Mouse (Mus musculus): ENCODE data around the gene Adam19. TPM values are rescaled to one million over a fixed set of nuclear protein-coding genes. Genes with fewer than 3 reads are reported as not detected.

Gene Adam19
- polyA plus RNA-seq, 1 experiment from 2014 or later = 26.8 TPM

DNA sequence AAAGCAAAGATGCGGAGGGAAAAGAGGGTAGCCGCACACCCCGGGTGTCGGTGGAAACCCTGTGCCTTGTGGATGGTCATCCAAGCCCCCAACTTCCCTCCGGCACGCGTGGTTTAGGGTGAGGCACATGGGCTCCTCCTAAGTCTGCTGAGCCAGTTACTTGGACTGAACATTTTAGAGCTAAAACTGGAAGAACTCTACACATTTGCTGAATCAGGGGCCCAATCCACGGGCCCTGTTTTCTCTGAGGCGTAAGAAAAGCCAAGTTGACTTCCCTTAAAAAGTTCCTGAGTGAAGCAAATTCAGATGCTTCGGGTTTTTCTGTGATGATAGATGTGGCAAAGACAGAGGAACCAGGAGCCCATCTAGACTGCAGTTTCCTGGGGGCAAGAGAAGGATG is 64.3 kb downstream of the Adam19 start:
- Histone ChIP-seq H3K4me1 (ENCODE audit: control insufficient read depth, insufficient read depth, low read length) (peaks cover 7% of the 10 kb centered on the region; the same call in 1 of the 2 replicates), H3K9ac (replicated peaks; ENCODE audit: low read depth, low read length) (no peak overlapping the region), H3K4me2 (replicated peaks; ENCODE audit: low read depth, low read length) (no peak overlapping the region), H3K27ac (ENCODE audit: low read length) (no peak overlapping the region), H3K4me3 (ENCODE audit: low read depth, low read length) (no peak overlapping the region), H3K36me3 (ENCODE audit: control insufficient read depth, insufficient read depth, low read length) (peaks cover 29% of the 10 kb centered on the region), H3K27me3 (ENCODE audit: control insufficient read depth, insufficient read depth, low read length) (no peaks in the 10 kb centered on the region), H3K9me3 (ENCODE audit: control insufficient read depth, low read depth, low read length) (no peaks in the 10 kb centered on the region)
- WGBS = 89% methylated on average over 10 of the region's 10 CpGs
- ATAC-seq (ENCODE audit: insufficient number of reproducible peaks, insufficient read depth, low FRiP score, low read depth) = no peak

DNA sequence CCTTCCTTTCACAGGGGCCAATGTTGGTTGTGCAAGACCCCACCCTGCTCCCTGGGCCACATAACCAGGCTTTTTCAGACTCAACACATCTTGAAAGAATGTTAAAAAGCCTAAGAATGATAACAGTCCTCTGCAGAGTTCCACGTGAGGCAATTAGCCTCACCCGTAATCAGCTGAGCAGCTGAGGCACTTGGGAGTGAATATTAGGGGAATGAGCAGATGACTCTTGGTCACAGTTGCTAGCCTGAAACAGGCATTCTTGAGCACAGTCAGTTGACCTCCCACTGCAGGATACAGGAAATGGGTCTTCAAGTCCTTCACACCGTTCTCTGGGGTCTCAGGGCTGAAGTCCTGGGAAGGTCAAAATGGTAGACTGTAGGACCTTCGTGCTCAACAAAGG is 65.9 kb downstream of the Adam19 start:
- H3K9ac ChIP-seq (replicated peaks; ENCODE audit: low read depth, low read length) = no peak overlapping the region
- 75% methylated on average over 4 of the region's 4 CpGs for WGBS
- ATAC-seq (ENCODE audit: insufficient number of reproducible peaks, insufficient read depth, low FRiP score, low read depth) = no peak
- H3K4me3 ChIP-seq (ENCODE audit: low read depth, low read length) = no peak overlapping the region
- H3K27ac ChIP-seq (ENCODE audit: low read length) = no peak overlapping the region
- H3K4me1 ChIP-seq (ENCODE audit: control insufficient read depth, insufficient read depth, low read length) = no peaks in the 10 kb centered on the region
- H3K27me3 ChIP-seq (ENCODE audit: control insufficient read depth, insufficient read depth, low read length) = no peaks in the 10 kb centered on the region
- no peaks in the 10 kb centered on the region for H3K9me3 ChIP-seq (ENCODE audit: control insufficient read depth, low read depth, low read length)
- no peak overlapping the region for H3K4me2 ChIP-seq (replicated peaks; ENCODE audit: low read depth, low read length)
- H3K36me3 ChIP-seq (ENCODE audit: control insufficient read depth, insufficient read depth, low read length) = peaks cover 29% of the 10 kb centered on the region

DNA sequence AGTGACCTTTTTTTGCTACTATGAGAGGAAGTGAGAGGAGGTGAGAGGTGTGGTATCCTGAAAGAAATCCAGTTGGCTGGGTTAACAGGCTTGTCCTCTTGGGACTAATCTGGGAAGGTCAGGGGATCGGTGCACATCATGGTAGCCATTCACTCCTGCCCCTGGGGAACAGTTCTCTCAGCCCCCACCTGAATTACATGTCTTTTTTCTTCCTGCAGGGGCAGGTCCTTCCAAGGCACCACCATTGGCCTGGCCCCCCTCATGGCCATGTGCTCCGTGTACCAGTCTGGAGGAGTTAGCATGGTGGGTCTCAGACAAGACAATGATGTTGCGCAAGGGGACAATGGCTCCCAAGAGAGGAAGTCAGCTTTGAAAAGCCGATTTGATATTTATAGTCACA is 67.1 kb downstream of the Adam19 start:
- Histone ChIP-seq H3K4me1 (ENCODE audit: control insufficient read depth, insufficient read depth, low read length) (no peaks in the 10 kb centered on the region), H3K27ac (ENCODE audit: low read length) (no peak overlapping the region), H3K27me3 (ENCODE audit: control insufficient read depth, insufficient read depth, low read length) (no peaks in the 10 kb centered on the region), H3K9ac (replicated peaks; ENCODE audit: low read depth, low read length) (no peak overlapping the region), H3K36me3 (ENCODE audit: control insufficient read depth, insufficient read depth, low read length) (peaks cover 34% of the 10 kb centered on the region), H3K4me3 (ENCODE audit: low read depth, low read length) (no peak overlapping the region), H3K9me3 (ENCODE audit: control insufficient read depth, low read depth, low read length) (no peaks in the 10 kb centered on the region), H3K4me2 (replicated peaks; ENCODE audit: low read depth, low read length) (no peak overlapping the region)
- WGBS = 86% methylated on average over 4 of the region's 4 CpGs
- ATAC-seq (ENCODE audit: insufficient number of reproducible peaks, insufficient read depth, low FRiP score, low read depth) = no peak

DNA sequence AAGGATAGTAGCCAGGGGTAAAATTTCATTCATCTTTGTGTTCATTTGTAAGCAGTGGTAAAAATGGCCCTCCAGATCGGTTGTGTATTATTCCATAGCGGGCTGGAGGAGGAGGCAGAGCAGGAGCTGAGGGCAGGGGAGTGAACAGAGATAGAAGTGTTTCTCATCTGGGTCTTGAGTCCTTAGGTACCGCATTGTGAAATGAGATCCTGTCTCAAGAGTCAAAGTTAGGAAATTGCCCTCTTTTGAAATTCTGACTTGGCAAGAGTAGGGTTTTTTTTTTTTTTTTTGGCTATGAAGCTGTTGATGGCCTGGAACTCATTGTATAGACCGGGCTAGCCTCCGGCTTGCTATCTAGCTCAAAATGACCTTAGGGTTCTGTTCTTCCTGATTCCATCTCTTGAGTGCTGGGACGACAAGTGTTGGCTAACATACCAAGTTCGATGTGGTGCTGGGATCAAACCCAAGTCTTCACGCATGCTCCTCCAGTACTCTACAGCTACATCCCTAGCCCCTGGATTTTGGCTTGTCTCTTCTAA is 67.6 kb downstream of the Adam19 start:
- H3K4me2 ChIP-seq (replicated peaks; ENCODE audit: low read depth, low read length) = no peak overlapping the region
- H3K36me3 ChIP-seq (ENCODE audit: control insufficient read depth, insufficient read depth, low read length) = peaks cover 29% of the 10 kb centered on the region
- no peaks in the 10 kb centered on the region for H3K9me3 ChIP-seq (ENCODE audit: control insufficient read depth, low read depth, low read length)
- H3K27ac ChIP-seq (ENCODE audit: low read length) = no peak overlapping the region
- no peaks in the 10 kb centered on the region for H3K4me1 ChIP-seq (ENCODE audit: control insufficient read depth, insufficient read depth, low read length)
- 93% methylated on average over 8 of the region's 8 CpGs for WGBS
- no peak overlapping the region for H3K4me3 ChIP-seq (ENCODE audit: low read depth, low read length)
- H3K27me3 ChIP-seq (ENCODE audit: control insufficient read depth, insufficient read depth, low read length) = no peaks in the 10 kb centered on the region
- H3K9ac ChIP-seq (replicated peaks; ENCODE audit: low read depth, low read length) = no peak overlapping the region
- no peak for ATAC-seq (ENCODE audit: insufficient number of reproducible peaks, insufficient read depth, low FRiP score, low read depth)

DNA sequence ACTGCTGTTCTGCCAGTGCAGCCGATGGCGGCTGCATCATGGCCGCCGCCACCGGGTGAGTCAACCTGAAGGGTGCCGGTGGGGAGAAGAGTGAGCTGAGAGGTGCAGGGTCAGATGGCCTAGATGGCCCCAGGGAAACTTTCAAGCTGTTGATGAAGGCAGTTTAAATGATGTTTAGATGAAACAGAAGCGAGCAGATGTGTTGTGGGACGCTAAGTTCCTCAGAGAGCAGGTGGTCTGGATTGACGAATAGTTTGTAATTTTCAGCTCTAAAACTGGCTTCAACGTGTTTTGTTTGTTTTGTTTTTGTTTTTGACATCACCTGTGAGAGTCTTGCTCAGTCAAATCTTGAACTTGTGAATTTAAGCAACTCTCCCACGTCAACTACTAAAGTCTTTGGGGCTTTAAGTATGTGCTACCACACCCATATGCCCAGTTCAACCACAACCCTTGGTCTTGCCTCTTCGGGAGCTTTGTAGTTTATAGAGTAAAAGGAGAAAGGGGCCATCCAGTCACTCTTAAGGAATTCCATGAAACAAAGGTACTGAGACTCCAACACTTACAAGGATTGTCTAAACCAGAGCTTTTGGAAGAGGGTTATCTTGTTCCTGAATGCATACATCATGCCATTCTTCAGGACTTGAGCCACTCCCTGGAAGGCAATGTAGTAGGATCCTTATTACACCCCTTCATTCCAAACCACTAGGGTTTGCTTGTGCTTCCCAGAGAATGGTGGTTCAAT is 69.5 kb downstream of the Adam19 start:
- Histone ChIP-seq H3K9me3 (ENCODE audit: control insufficient read depth, low read depth, low read length) (no peaks in the 10 kb centered on the region), H3K4me2 (replicated peaks; ENCODE audit: low read depth, low read length) (no peak overlapping the region), H3K36me3 (ENCODE audit: control insufficient read depth, insufficient read depth, low read length) (peaks cover 23% of the 10 kb centered on the region; the same call in 1 of the 2 replicates), H3K9ac (replicated peaks; ENCODE audit: low read depth, low read length) (no peak overlapping the region), H3K4me1 (ENCODE audit: control insufficient read depth, insufficient read depth, low read length) (no peaks in the 10 kb centered on the region), H3K27me3 (ENCODE audit: control insufficient read depth, insufficient read depth, low read length) (no peaks in the 10 kb centered on the region), H3K27ac (ENCODE audit: low read length) (no peak overlapping the region), H3K4me3 (ENCODE audit: low read depth, low read length) (no peak overlapping the region)
- ATAC-seq (ENCODE audit: insufficient number of reproducible peaks, insufficient read depth, low FRiP score, low read depth) = no peak
- 90% methylated on average over 12 of the region's 12 CpGs for WGBS

DNA sequence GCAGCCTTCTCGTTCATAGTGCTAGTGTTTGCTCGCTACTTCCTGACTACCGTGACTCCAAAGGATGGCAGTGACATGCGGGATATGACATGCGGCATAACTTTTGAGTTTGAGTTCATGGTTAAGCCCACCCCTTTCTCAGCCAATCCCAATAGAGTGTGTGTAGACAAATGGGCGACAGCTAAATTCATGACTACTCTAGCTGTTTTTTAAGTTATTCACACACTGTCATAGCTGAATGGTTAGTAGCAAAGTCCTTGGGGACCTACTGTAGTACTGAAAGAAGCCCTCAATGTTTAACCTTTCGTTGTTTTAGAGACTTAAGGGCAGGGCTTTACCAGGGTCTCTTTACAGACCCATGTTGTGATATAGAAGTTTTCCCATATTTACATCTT is 70.0 kb downstream of the Adam19 start:
- no peaks in the 10 kb centered on the region for H3K9me3 ChIP-seq (ENCODE audit: control insufficient read depth, low read depth, low read length)
- peaks cover 26% of the 10 kb centered on the region; the same call in 1 of the 2 replicates for H3K36me3 ChIP-seq (ENCODE audit: control insufficient read depth, insufficient read depth, low read length)

DNA sequence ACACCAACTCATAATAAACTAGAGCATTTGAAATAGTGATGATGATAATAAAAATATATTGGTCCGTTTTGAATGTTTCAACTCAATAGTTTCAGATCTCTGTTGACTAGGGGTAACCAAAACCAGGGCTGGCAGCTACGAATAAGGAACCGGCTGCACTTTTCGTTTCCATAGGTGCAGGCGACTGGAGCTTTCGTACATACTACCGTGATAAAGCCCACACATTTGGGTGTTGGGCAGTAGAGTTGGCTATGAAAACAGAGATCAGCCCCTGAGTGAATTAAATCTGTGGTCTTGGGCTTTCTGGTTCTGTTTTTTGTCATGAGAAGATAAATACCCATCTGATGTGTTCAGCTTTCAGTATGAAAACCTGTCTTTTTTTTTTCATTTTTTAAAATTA is 70.5 kb downstream of the Adam19 start:
- Histone ChIP-seq H3K4me2 (replicated peaks; ENCODE audit: low read depth, low read length) (no peak overlapping the region), H3K9me3 (ENCODE audit: control insufficient read depth, low read depth, low read length) (no peaks in the 10 kb centered on the region), H3K36me3 (ENCODE audit: control insufficient read depth, insufficient read depth, low read length) (peaks cover 26% of the 10 kb centered on the region; the same call in 1 of the 2 replicates), H3K4me3 (ENCODE audit: low read depth, low read length) (no peak overlapping the region), H3K27me3 (ENCODE audit: control insufficient read depth, insufficient read depth, low read length) (no peaks in the 10 kb centered on the region), H3K27ac (ENCODE audit: low read length) (no peak overlapping the region), H3K4me1 (ENCODE audit: control insufficient read depth, insufficient read depth, low read length) (no peaks in the 10 kb centered on the region), H3K9ac (replicated peaks; ENCODE audit: low read depth, low read length) (no peak overlapping the region)
- ATAC-seq (ENCODE audit: insufficient number of reproducible peaks, insufficient read depth, low FRiP score, low read depth) = no peak
- WGBS = 93% methylated on average over 7 of the region's 7 CpGs

More for the DNA sequence above, 70.0 kb downstream of the Adam19 start:
- no peak overlapping the region for H3K27ac ChIP-seq (ENCODE audit: low read length)
- WGBS = 90% methylated on average over 7 of the region's 7 CpGs
- no peak overlapping the region for H3K9ac ChIP-seq (replicated peaks; ENCODE audit: low read depth, low read length)
- no peak overlapping the region for H3K4me3 ChIP-seq (ENCODE audit: low read depth, low read length)
- H3K27me3 ChIP-seq (ENCODE audit: control insufficient read depth, insufficient read depth, low read length) = no peaks in the 10 kb centered on the region
- H3K4me1 ChIP-seq (ENCODE audit: control insufficient read depth, insufficient read depth, low read length) = no peaks in the 10 kb centered on the region
- H3K4me2 ChIP-seq (replicated peaks; ENCODE audit: low read depth, low read length) = no peak overlapping the region
- ATAC-seq (ENCODE audit: insufficient number of reproducible peaks, insufficient read depth, low FRiP score, low read depth) = no peak

DNA sequence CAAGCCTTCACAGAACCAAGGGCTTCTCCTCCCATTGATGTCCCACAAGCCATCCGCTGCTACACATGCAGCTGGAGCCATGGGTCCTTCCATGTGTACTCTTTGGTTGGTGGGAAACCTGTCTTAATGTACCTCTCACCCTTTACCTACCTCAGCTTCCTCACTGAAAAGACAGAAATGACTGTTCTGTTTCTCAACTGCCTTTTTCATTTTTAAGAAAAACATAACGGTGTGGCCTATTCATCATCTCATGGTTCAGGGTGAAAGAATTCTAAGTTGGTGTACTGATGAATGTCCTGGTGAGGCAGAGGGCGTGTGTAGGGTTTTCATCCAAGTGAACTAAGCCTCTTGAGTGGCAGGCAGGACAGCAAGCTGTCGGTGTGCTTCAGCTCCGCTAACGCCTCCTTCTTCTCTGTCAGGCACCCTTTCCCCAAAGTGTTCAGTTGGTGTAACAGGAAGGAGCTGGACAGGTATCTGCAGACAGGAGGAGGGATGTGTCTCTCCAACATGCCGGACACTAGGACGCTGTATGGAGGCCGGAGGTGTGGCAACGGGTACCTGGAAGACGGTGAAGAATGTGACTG is 71.1 kb downstream of the Adam19 start:
- no peaks in the 10 kb centered on the region for H3K9me3 ChIP-seq (ENCODE audit: control insufficient read depth, low read depth, low read length)
- no peaks in the 10 kb centered on the region for H3K27me3 ChIP-seq (ENCODE audit: control insufficient read depth, insufficient read depth, low read length)
- 83% methylated on average over 11 of the region's 11 CpGs for WGBS
- no peak for ATAC-seq (ENCODE audit: insufficient number of reproducible peaks, insufficient read depth, low FRiP score, low read depth)
- H3K9ac ChIP-seq (replicated peaks; ENCODE audit: low read depth, low read length) = no peak overlapping the region
- peaks cover 27% of the 10 kb centered on the region for H3K36me3 ChIP-seq (ENCODE audit: control insufficient read depth, insufficient read depth, low read length)
- H3K4me3 ChIP-seq (ENCODE audit: low read depth, low read length) = no peak overlapping the region
- H3K4me2 ChIP-seq (replicated peaks; ENCODE audit: low read depth, low read length) = no peak overlapping the region
- H3K27ac ChIP-seq (ENCODE audit: low read length) = peak overlapping the region; percentile 58; the same call in 1 of the 2 replicates
- H3K4me1 ChIP-seq (ENCODE audit: control insufficient read depth, insufficient read depth, low read length) = no peaks in the 10 kb centered on the region
